Mouse (Mus musculus): Measurements from ENCODE around the gene Map2k7.

Gene Map2k7

GRCm38 (mm10) chr8:4226323-4226722, 12.2 kb upstream of the Map2k7 start:
- in situ Hi-C loops (cut with MboI, MseI): loop anchor here (10.0 kb wide), 1 partner anchor 62 kb away; the partner anchor contains the start of gene Evi5l

GRCm38 (mm10) chr8:4226739-4227347, 11.7 kb upstream of the Map2k7 start, which contains the start of gene Lrrc8e:
Gene Lrrc8e (plus strand): TSS chr8:4226827.
- in situ Hi-C loops (cut with MboI, MseI): loop anchor here (10.0 kb wide), 1 partner anchor 62 kb away; the partner anchor contains the start of gene Evi5l

GRCm38 (mm10) chr8:4227919-4228318, 10.6 kb upstream of the Map2k7 start:
- in situ Hi-C loops (cut with MboI, MseI): loop anchor here (10.0 kb wide), 1 partner anchor 63 kb away; the partner anchor contains the start of gene Evi5l

- in situ Hi-C loops (cut with MboI, MseI): loop anchor here (10.0 kb wide), 1 partner anchor 65 kb away; the partner anchor contains the start of gene Evi5l
Observed at GRCm38 (mm10) chr8:4229784-4230183, 8.8 kb upstream of the Map2k7 start.

- in situ Hi-C loops (cut with MboI, MseI): no loop called here
Observed at GRCm38 (mm10) chr8:4230612-4231351, 7.8 kb upstream of the Map2k7 start.

- in situ Hi-C loops (cut with MboI, MseI): no loop called here
Observed at GRCm38 (mm10) chr8:4237814-4238433, 616 bp upstream of the Map2k7 start.

GRCm38 (mm10) chr8:4239193-4239890, 802 bp downstream of the Map2k7 start:
- in situ Hi-C loops (cut with MboI, MseI): no loop called here

- in situ Hi-C loops (cut with MboI, MseI): no loop called here
Observed at GRCm38 (mm10) chr8:4245061-4245460, 6.5 kb downstream of the Map2k7 start.

GRCm38 (mm10) chr8:4245737-4246136, 7.2 kb downstream of the Map2k7 start:
- in situ Hi-C loops (cut with MboI, MseI): no loop called here

- in situ Hi-C loops (cut with MboI, MseI): no loop called here
Observed at GRCm38 (mm10) chr8:4247241-4247640, 8.7 kb downstream of the Map2k7 start.

- in situ Hi-C loops (cut with MboI, MseI): no loop called here
Observed at GRCm38 (mm10) chr8:4247951-4248540, 9.5 kb downstream of the Map2k7 start, which contains the start of gene Tgfbr3l. Gene Tgfbr3l (plus strand): TSS chr8:4248214.

GRCm38 (mm10) chr8:4249213-4249612, 10.7 kb downstream of the Map2k7 start:
- in situ Hi-C loops (cut with MboI, MseI): no loop called here

GRCm38 (mm10) chr8:4250306-4250970, 11.9 kb downstream of the Map2k7 start:
- in situ Hi-C loops (cut with MboI, MseI): loop anchor here (5.0 kb wide), 1 partner anchor 893 kb away; no protein-coding TSS in a partner anchor

GRCm38 (mm10) chr8:4252116-4252760, 13.7 kb downstream of the Map2k7 start:
- in situ Hi-C loops (cut with MboI, MseI): loop anchor here (5.0 kb wide), 1 partner anchor 895 kb away; no protein-coding TSS in a partner anchor

GRCm38 (mm10) chr8:4252934-4253841, 14.6 kb downstream of the Map2k7 start, which contains the start of gene Snapc2:
Gene Snapc2 (plus strand): TSS chr8:4253080.
- in situ Hi-C loops (cut with MboI, MseI): loop anchor here (5.0 kb wide), 1 partner anchor 896 kb away; no protein-coding TSS in a partner anchor

- in situ Hi-C loops (cut with MboI, MseI): loop anchor here (5.0 kb wide), 1 partner anchor 897 kb away; no protein-coding TSS in a partner anchor
Observed at GRCm38 (mm10) chr8:4254001-4254400, 15.5 kb downstream of the Map2k7 start.

- in situ Hi-C loops (cut with MboI, MseI): loop anchor here (5.0 kb wide), 1 partner anchor 67 kb away; no protein-coding TSS in a partner anchor
Observed at GRCm38 (mm10) chr8:4255471-4255870, 16.9 kb downstream of the Map2k7 start.

GRCm38 (mm10) chr8:4256911-4257310, 18.4 kb downstream of the Map2k7 start:
- in situ Hi-C loops (cut with MboI, MseI): loop anchor here (5.0 kb wide), 1 partner anchor 65 kb away; no protein-coding TSS in a partner anchor

All from T-helper 2 cell (primary cell).